Mouse (Mus musculus) c-Kit-positive CD71-negative TER-119-negative erythroid progenitor cells, embryonic 14.5 days (primary cell): Measurements from ENCODE around the gene Fpr-rs3.

Experiments
- DNase-seq: peaks from one replicate; pipeline ENCODE4 v3.0.0-alpha.2; 2013; ENCODE audit warnings: low read depth

The Fpr-rs3 gene

DNA sequence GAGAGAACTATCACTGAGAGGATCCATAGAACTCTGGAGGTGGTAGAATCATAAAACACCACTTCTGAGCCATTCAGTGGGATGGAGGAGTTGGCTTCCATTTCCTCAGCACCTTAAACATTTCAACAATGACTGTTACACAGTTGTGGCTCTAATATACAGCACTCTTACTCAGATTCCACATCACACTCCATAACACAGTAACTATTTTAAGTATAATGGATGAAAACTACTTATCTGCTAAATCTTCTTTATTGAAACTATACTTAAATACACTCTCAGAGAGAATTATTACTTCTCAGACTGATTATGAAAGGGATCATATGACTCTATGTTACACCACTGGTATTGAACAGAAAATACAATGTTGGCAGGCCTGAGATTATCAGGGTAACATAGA lies at the start of gene Fpr-rs3:
Gene Fpr-rs3, minus strand, starts transcription at position 101 of the 400 bp plus-strand sequence.
- no peak for DNase-seq

DNA sequence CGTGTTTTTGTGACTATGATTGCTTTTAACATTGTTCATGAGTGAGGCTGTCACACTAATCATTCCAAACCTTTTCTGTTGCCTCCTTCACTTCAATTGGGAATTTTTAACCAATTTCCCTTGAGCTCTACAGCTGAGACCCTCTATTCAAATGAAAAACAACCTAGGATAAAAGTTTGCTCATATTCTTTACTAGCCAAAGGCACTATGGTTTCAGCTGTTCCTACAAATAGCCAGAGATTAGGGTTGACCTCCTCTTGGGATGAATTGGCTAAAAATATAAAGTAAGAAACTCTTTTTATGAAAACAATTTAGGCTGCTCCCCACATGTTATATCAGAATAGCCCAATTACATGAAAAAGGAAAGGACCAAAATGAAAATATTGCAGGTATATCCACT lies 28.4 kb downstream of the Fpr-rs3 start, which contains the start of gene Vmn2r110:
Gene Vmn2r110, minus strand, starts transcription at position 101 of the 400 bp plus-strand sequence.
- no peak for DNase-seq
